Mouse (Mus musculus): Measurements from ENCODE around the gene Lsr. TPM values are rescaled to one million over a fixed set of nuclear protein-coding genes. Genes with fewer than 3 reads are reported as not detected.

Gene Lsr
- 0.61 to 1.8 TPM (median 1.3 TPM) in 4 replicates for total RNA-seq (2023)

DNA sequence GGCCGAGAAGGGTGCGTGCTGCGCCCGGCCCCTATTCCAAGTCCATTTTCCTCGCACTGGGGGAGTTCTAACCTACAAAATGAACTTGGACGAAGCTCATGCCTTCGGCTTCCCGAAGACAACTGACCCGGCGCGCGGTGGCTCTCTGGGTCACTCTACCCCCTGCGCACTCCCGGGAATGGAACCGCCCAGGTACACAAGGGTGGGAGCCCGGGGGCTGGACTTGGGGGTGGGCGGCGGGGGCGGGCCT, at the start of gene Lsr:
Gene Lsr, minus strand, starts transcription at position 214 of the 250 bp plus-strand sequence.

GRCm38 (mm10) chr7:30973501-30974289, 431 bp upstream of the Lsr start, which contains the start of gene Fam187b:
TSS of gene Fam187b (plus strand) at chr7:30973790.

DNA sequence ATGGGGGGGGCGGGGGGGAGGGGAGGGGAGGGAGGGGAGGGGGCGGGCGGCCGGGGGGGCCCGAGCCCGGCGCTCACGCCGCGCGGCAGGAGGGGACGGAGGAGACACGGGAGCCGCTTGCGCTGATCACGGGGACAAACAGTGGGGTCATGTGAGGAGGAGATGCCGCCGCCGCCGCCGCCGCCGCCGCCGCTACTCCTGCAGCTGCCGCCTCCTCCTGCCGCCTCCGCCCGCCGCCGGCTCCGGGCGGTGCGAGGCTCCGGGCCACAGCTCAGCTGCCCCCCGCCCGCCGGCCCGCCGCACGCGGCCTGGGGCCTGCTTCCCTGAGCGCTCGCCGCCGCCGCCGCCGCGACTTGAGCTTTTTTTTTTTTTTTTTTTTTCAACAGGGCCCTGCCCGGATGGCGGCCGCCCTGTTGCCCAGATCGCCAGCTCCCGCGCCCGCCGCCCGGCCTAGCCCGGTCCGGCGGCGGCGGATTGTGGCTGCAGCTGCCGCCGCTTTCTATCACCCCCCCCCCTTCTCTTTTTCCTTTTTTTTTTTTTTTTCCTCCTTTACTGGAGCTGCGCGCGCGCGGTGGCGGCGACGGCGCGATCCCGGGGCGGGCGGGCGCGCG, 16.4 kb downstream of the Lsr start, which contains the start of gene Usf2:
Gene Usf2, minus strand, starts transcription at position 48 of the 611 bp plus-strand sequence.

GRCm38 (mm10) chr7:30943909-30944635, 29.2 kb downstream of the Lsr start, which contains the start of gene Hamp:
TSS of gene Hamp (minus strand) at chr7:30944032.

GRCm38 (mm10) chr7:30924581-30924980, 48.7 kb downstream of the Lsr start, which contains the start of gene Hamp2:
TSS of gene Hamp2 (minus strand) at chr7:30924681.

GRCm38 (mm10) chr7:30914732-30915131, 58.5 kb downstream of the Lsr start, which contains the start of gene Mag:
TSS of gene Mag (minus strand) at chr7:30914873.

Other genes with a start within 250 kb of the Lsr start
- gene Tmem147, start 243.9 kb downstream of the Lsr start, total RNA-seq (2023), result 34.4 to 45.7 TPM (median 41.2 TPM) in 4 replicates
- gene Gapdhs, start 229.8 kb downstream of the Lsr start, total RNA-seq (2023), result not detected in 4 replicates
- 2.3 to 5.4 TPM (median 3.3 TPM) in 4 replicates for gene Sbsn, start 222.0 kb downstream of the Lsr start, total RNA-seq (2023)
- gene Dmkn, start 209.7 kb downstream of the Lsr start, total RNA-seq (2023), result not detected in 4 replicates
- not detected in 4 replicates for gene Krtdap, start 185.6 kb downstream of the Lsr start, total RNA-seq (2023)
- 13.9 to 20.5 TPM (median 17.6 TPM) in 4 replicates for gene Ffar2, start 149.7 kb downstream of the Lsr start, total RNA-seq (2023)
- 1.0 to 2.0 TPM (median 1.4 TPM) in 4 replicates for gene Ffar3, start 117.3 kb downstream of the Lsr start, total RNA-seq (2023)
- gene Ffar1, start 111.9 kb downstream of the Lsr start, total RNA-seq (2023), result 25.4 to 28.3 TPM (median 27.3 TPM) in 4 replicates
- 1,001 to 1,218 TPM (median 1,131 TPM) in 4 replicates for gene Cd22, start 93.1 kb downstream of the Lsr start, total RNA-seq (2023)
- not detected in 4 replicates for gene Mag, start 58.6 kb downstream of the Lsr start, total RNA-seq (2023)
- not detected in 4 replicates for gene Hamp2, start 48.8 kb downstream of the Lsr start, total RNA-seq (2023)
- not detected in 4 replicates for gene Hamp, start 29.4 kb downstream of the Lsr start, total RNA-seq (2023)
- gene Usf2, start 16.7 kb downstream of the Lsr start, total RNA-seq (2023), result 135 to 161 TPM (median 150 TPM) in 4 replicates
- 0.48 TPM in 1 of 4 replicates, not detected in the others for gene Fam187b, start 326 bp upstream of the Lsr start, total RNA-seq (2023)
- gene Fxyd5, start 69.0 kb upstream of the Lsr start, total RNA-seq (2023), result 102 to 136 TPM (median 120 TPM) in 4 replicates
- gene Fxyd7, start 78.0 kb upstream of the Lsr start, total RNA-seq (2023), result not detected in 4 replicates
- not detected in 4 replicates for gene Fxyd1, start 83.7 kb upstream of the Lsr start, total RNA-seq (2023)
- 0.17 TPM in 1 of 4 replicates, not detected in the others for gene Lgi4, start 85.9 kb upstream of the Lsr start, total RNA-seq (2023)
- not detected in 4 replicates for gene Fxyd3, start 103.2 kb upstream of the Lsr start, total RNA-seq (2023)
- 1.1 TPM in 1 of 4 replicates, not detected in the others for gene Hpn, start 141.8 kb upstream of the Lsr start, total RNA-seq (2023)
- 0.40 to 1.1 TPM in 2 of 4 replicates, not detected in the others for gene Scn1b, start 153.5 kb upstream of the Lsr start, total RNA-seq (2023)
- gene Gramd1a, start 182.4 kb upstream of the Lsr start, total RNA-seq (2023), result 217 to 247 TPM (median 231 TPM) in 4 replicates

Measured in B cell, adult 62 days (primary cell).